Mouse (Mus musculus): ENCODE measurements around the gene Lce1k. TPM values are rescaled to one million over a fixed set of nuclear protein-coding genes. Genes with fewer than 3 reads are reported as not detected.

Gene Lce1k
- polyA plus RNA-seq (2014; fragmentation: Illumina TruSeq; extraction: RNeasy Lipid Tissue Mini Kit (QIAGEN cat#74804); ENCODE audit: low read depth, low replicate concordance), result not detected

DNA sequence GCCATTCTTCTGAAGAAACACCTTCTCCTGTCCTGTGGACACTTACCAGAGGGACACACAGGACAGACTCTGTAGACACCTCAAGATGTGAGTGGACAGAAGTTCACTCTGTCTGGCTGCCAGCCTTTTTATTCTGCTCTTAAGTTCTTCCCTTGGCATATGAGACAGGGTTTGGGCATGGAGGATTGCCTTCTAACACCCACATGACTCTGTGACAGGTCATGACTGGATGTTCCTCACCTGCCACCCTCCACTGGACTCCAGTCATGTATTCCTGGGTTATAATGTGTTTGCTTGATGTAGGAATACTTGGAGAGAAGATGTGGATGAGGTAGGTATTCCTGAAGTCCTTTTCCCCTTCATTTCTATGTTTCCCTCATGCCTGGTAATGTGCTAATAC lies at the start of gene Lce1k:
Lce1k (minus strand) TSS at position 101 of the 400 bp plus-strand sequence.

GRCm38 (mm10) chr3:92851186-92851585 lies 43.5 kb upstream of the Lce1k start, which contains the start of gene Lce1l:
Gene Lce1l, minus strand, starts transcription at chr3:92851286.

DNA sequence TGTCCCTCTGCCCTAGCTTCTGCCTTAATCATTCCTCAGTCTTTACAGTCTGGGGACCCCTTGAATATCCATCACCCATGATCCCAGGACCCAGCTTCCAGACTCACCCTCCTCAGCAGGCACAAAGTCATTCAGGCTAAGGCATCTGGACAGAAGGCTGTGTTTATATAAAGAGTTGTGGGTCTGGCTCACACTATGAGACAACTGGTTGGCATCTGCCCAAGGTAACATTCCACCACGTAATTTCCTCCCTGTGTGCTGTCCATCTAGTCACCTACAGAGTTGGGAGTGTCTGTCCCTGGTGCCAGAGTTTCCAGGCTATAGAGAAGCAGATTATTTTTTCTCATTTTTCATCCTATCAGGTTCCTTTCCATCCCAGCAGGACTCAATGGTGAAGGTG lies 19.4 kb upstream of the Lce1k start, which contains the start of gene Kprp:
Kprp (minus strand) TSS at position 140 of the 400 bp plus-strand sequence.

GRCm38 (mm10) chr3:92790414-92790813 lies 17.3 kb downstream of the Lce1k start, which contains the start of gene Lce1j:
Gene Lce1j, minus strand, starts transcription at chr3:92790514.

DNA sequence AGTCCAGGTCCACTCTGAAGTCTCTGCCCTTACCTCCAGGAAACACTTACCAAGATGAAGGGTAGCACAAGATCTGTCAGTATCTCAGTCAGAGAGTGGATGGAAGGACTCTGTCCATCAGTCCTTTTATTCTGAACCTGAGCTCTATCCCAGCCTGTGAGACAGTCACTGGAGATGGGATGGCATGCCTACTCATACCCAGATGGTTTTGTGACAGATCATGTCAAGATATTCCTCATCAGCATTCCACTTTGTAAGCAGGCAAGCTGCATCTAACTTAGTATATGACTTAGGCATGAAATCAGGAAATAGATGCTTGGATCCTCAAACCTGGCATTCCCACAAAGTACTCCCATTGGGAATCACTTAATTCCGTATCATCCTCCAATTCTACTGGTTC lies 28.9 kb downstream of the Lce1k start, which contains the start of gene Lce1i:
Lce1i (minus strand) TSS at position 101 of the 400 bp plus-strand sequence.

GRCm38 (mm10) chr3:92764965-92765364 lies 42.7 kb downstream of the Lce1k start, which contains the start of gene Lce1h:
Gene Lce1h, minus strand, starts transcription at chr3:92765065.

Other genes with a start within 250 kb of the Lce1k start
- not detected for gene Ivl, start 234.2 kb downstream of the Lce1k start, polyA plus RNA-seq (2014; fragmentation: Illumina TruSeq; extraction: RNeasy Lipid Tissue Mini Kit (QIAGEN cat#74804); ENCODE audit: low read depth, low replicate concordance)
- gene Smcp, start 218.9 kb downstream of the Lce1k start, polyA plus RNA-seq (2014; fragmentation: Illumina TruSeq; extraction: RNeasy Lipid Tissue Mini Kit (QIAGEN cat#74804); ENCODE audit: low read depth, low replicate concordance), result not detected
- gene 2210017I01Rik, start 200.4 kb downstream of the Lce1k start, polyA plus RNA-seq (2014; fragmentation: Illumina TruSeq; extraction: RNeasy Lipid Tissue Mini Kit (QIAGEN cat#74804); ENCODE audit: low read depth, low replicate concordance), result not detected
- not detected for gene Lce6a, start 186.2 kb downstream of the Lce1k start, polyA plus RNA-seq (2014; fragmentation: Illumina TruSeq; extraction: RNeasy Lipid Tissue Mini Kit (QIAGEN cat#74804); ENCODE audit: low read depth, low replicate concordance)
- not detected for gene Lce1a1, start 159.6 kb downstream of the Lce1k start, polyA plus RNA-seq (2014; fragmentation: Illumina TruSeq; extraction: RNeasy Lipid Tissue Mini Kit (QIAGEN cat#74804); ENCODE audit: low read depth, low replicate concordance)
- gene Lce1b, start 151.0 kb downstream of the Lce1k start, polyA plus RNA-seq (2014; fragmentation: Illumina TruSeq; extraction: RNeasy Lipid Tissue Mini Kit (QIAGEN cat#74804); ENCODE audit: low read depth, low replicate concordance), result not detected
- not detected for gene Lce1a2, start 137.6 kb downstream of the Lce1k start, polyA plus RNA-seq (2014; fragmentation: Illumina TruSeq; extraction: RNeasy Lipid Tissue Mini Kit (QIAGEN cat#74804); ENCODE audit: low read depth, low replicate concordance)
- not detected for gene Lce1c, start 128.6 kb downstream of the Lce1k start, polyA plus RNA-seq (2014; fragmentation: Illumina TruSeq; extraction: RNeasy Lipid Tissue Mini Kit (QIAGEN cat#74804); ENCODE audit: low read depth, low replicate concordance)
- gene Lce1d, start 120.7 kb downstream of the Lce1k start, polyA plus RNA-seq (2014; fragmentation: Illumina TruSeq; extraction: RNeasy Lipid Tissue Mini Kit (QIAGEN cat#74804); ENCODE audit: low read depth, low replicate concordance), result not detected
- not detected for gene Lce1e, start 98.8 kb downstream of the Lce1k start, polyA plus RNA-seq (2014; fragmentation: Illumina TruSeq; extraction: RNeasy Lipid Tissue Mini Kit (QIAGEN cat#74804); ENCODE audit: low read depth, low replicate concordance)
- gene Lce1f, start 87.5 kb downstream of the Lce1k start, polyA plus RNA-seq (2014; fragmentation: Illumina TruSeq; extraction: RNeasy Lipid Tissue Mini Kit (QIAGEN cat#74804); ENCODE audit: low read depth, low replicate concordance), result not detected
- gene Gm38119, start 68.8 kb downstream of the Lce1k start, polyA plus RNA-seq (2014; fragmentation: Illumina TruSeq; extraction: RNeasy Lipid Tissue Mini Kit (QIAGEN cat#74804); ENCODE audit: low read depth, low replicate concordance), result not detected
- gene Lce1g, start 55.6 kb downstream of the Lce1k start, polyA plus RNA-seq (2014; fragmentation: Illumina TruSeq; extraction: RNeasy Lipid Tissue Mini Kit (QIAGEN cat#74804); ENCODE audit: low read depth, low replicate concordance), result not detected
- not detected for gene Lce1h, start 42.8 kb downstream of the Lce1k start, polyA plus RNA-seq (2014; fragmentation: Illumina TruSeq; extraction: RNeasy Lipid Tissue Mini Kit (QIAGEN cat#74804); ENCODE audit: low read depth, low replicate concordance)
- not detected for gene Lce1i, start 29.0 kb downstream of the Lce1k start, polyA plus RNA-seq (2014; fragmentation: Illumina TruSeq; extraction: RNeasy Lipid Tissue Mini Kit (QIAGEN cat#74804); ENCODE audit: low read depth, low replicate concordance)
- gene Lce1j, start 17.4 kb downstream of the Lce1k start, polyA plus RNA-seq (2014; fragmentation: Illumina TruSeq; extraction: RNeasy Lipid Tissue Mini Kit (QIAGEN cat#74804); ENCODE audit: low read depth, low replicate concordance), result not detected
- not detected for gene Kprp, start 19.4 kb upstream of the Lce1k start, polyA plus RNA-seq (2014; fragmentation: Illumina TruSeq; extraction: RNeasy Lipid Tissue Mini Kit (QIAGEN cat#74804); ENCODE audit: low read depth, low replicate concordance)
- gene Lce1l, start 43.4 kb upstream of the Lce1k start, polyA plus RNA-seq (2014; fragmentation: Illumina TruSeq; extraction: RNeasy Lipid Tissue Mini Kit (QIAGEN cat#74804); ENCODE audit: low read depth, low replicate concordance), result not detected
- gene 2310050C09Rik, start 62.3 kb upstream of the Lce1k start, polyA plus RNA-seq (2014; fragmentation: Illumina TruSeq; extraction: RNeasy Lipid Tissue Mini Kit (QIAGEN cat#74804); ENCODE audit: low read depth, low replicate concordance), result not detected
- gene Lce3a, start 118.3 kb upstream of the Lce1k start, polyA plus RNA-seq (2014; fragmentation: Illumina TruSeq; extraction: RNeasy Lipid Tissue Mini Kit (QIAGEN cat#74804); ENCODE audit: low read depth, low replicate concordance), result not detected
- gene Lce3b, start 125.1 kb upstream of the Lce1k start, polyA plus RNA-seq (2014; fragmentation: Illumina TruSeq; extraction: RNeasy Lipid Tissue Mini Kit (QIAGEN cat#74804); ENCODE audit: low read depth, low replicate concordance), result not detected
- gene Lce3c, start 136.6 kb upstream of the Lce1k start, polyA plus RNA-seq (2014; fragmentation: Illumina TruSeq; extraction: RNeasy Lipid Tissue Mini Kit (QIAGEN cat#74804); ENCODE audit: low read depth, low replicate concordance), result not detected
- not detected for gene Lce3d, start 149.5 kb upstream of the Lce1k start, polyA plus RNA-seq (2014; fragmentation: Illumina TruSeq; extraction: RNeasy Lipid Tissue Mini Kit (QIAGEN cat#74804); ENCODE audit: low read depth, low replicate concordance)
- gene Lce3e, start 159.2 kb upstream of the Lce1k start, polyA plus RNA-seq (2014; fragmentation: Illumina TruSeq; extraction: RNeasy Lipid Tissue Mini Kit (QIAGEN cat#74804); ENCODE audit: low read depth, low replicate concordance), result not detected
- not detected for gene Lce3f, start 184.3 kb upstream of the Lce1k start, polyA plus RNA-seq (2014; fragmentation: Illumina TruSeq; extraction: RNeasy Lipid Tissue Mini Kit (QIAGEN cat#74804); ENCODE audit: low read depth, low replicate concordance)
- gene Crct1, start 207.8 kb upstream of the Lce1k start, polyA plus RNA-seq (2014; fragmentation: Illumina TruSeq; extraction: RNeasy Lipid Tissue Mini Kit (QIAGEN cat#74804); ENCODE audit: low read depth, low replicate concordance), result not detected
- gene Lce1m, start 211.2 kb upstream of the Lce1k start, polyA plus RNA-seq (2014; fragmentation: Illumina TruSeq; extraction: RNeasy Lipid Tissue Mini Kit (QIAGEN cat#74804); ENCODE audit: low read depth, low replicate concordance), result not detected

Data from adrenal gland, adult 10 weeks (tissue).